Mouse (Mus musculus) megakaryocyte, embryonic 14.5 days (primary cell): ENCODE results near the gene AI661453.

Source experiments
- FLI1 ChIP-seq: IDR thresholded peaks from 2 replicates; pipeline ENCODE4 v1.6.1; 2012; ENCODE audit warnings: low read length, inconsistent platforms, mixed read lengths
- GATA1 ChIP-seq: IDR thresholded peaks from 3 replicates; pipeline ENCODE4 v1.6.1; 2012; ENCODE audit warnings: mixed read lengths, low read length, inconsistent platforms, borderline replicate concordance

GRCm38 (mm10) chr17:47469642-47470041, 33.2 kb downstream of the AI661453 start:
- TF ChIP-seq GATA1 (no peak), FLI1 (no peak)
